ENCODE assay signal across 8 mouse cellular contexts in the genomic region with DNA sequence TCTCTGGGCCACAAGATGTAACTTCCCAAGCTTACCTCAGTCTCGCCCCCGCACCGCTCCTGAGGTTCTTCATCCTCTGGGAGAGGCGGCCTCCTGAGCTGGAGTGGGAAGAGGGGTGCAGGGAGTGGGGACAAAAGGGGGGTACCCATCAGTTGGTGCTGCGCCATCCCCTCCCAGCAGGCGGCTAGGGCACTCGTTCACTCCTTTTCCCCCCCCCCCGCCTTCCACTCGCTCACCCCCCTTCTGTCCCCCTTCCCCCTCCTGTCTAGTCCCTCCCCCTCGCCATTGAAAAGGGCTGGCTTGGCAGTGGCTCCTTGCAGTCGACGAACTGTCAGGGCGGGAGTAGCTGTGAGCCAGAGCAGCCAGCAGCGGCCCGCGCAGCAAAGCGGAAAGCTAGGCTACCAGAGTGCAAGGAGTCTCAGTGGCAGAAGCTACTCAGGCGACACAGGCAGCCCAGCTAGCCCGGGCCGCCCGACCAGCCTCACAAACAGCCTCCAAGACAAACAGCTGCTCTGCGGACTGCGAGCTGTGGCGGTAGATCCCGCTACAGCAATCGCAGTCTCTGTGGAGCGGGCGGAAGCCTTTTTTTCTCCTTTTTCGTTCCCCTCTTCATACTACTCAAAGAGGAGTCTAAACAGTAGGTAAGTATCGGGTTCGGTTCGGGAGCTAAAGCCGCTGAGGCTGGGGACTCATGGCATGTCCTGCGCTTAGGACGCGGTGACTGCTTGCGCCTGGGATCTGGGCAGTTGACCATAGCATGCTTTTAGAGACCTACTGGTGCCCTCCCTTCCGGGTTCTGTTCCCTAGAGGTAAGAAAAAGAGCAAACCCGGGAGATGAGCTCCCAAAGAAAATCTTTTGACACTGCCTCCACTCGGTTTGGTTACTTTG. TPM values are rescaled to one million over a fixed set of nuclear protein-coding genes. Genes with fewer than 3 reads are reported as not detected.
DNase-seq lines count a peak whose midpoint lies in the region; ATAC-seq and TF ChIP-seq lines count a peak whose summit lies in the region.

A gene (plus strand): TSS at position 249 of the 889 bp plus-strand sequence.

- H3K36me3 ChIP-seq in forebrain, postnatal 0 days (ENCODE audit: insufficient read depth): no peaks in the 10 kb centered on the region
- H3K36me3 ChIP-seq in limb, embryonic 15.5 days: no peaks in the 10 kb centered on the region

- H3K9ac ChIP-seq in forebrain, postnatal 0 days: peak within 1 kb of the TSS; percentile 41; the same call in 1 of the 2 replicates
- peak within 1 kb of the TSS; percentile 20; the same call in 1 of the 2 replicates for H3K9ac ChIP-seq in limb, embryonic 15.5 days

- H3K27ac ChIP-seq in gastrocnemius, adult 2 months: no peak within 1 kb of the TSS
- no peak within 1 kb of the TSS for H3K27ac ChIP-seq in cerebellum, adult 2 months (ENCODE audit: insufficient read depth, low read length)
- H3K27ac ChIP-seq in forebrain, postnatal 0 days (ENCODE audit: low read depth, low read length): no peak within 1 kb of the TSS
- peak within 1 kb of the TSS; percentile 71 for H3K27ac ChIP-seq in limb, embryonic 15.5 days

- no peaks in the 10 kb centered on the region for H3K9me3 ChIP-seq in forebrain, postnatal 0 days (ENCODE audit: low read length)
- no peaks in the 10 kb centered on the region for H3K9me3 ChIP-seq in limb, embryonic 15.5 days

- peak; percentile 86 for ATAC-seq in forebrain, postnatal 0 days
- ATAC-seq in limb, embryonic 15.5 days (ENCODE audit: insufficient number of reproducible peaks, low FRiP score, low TSS enrichment, low read depth): peak; percentile 79
- no peak for ATAC-seq in inflammation-experienced regulatory T-cells, adult 6 months

- WGBS in cerebellum, adult 2 months: 3% methylated on average over 35 of the region's 40 CpGs
- 19% methylated on average over 37 of the region's 40 CpGs for whole genome bisulfite sequencing in forebrain, postnatal 0 days
- WGBS in limb, embryonic 15.5 days: 12% methylated on average over 34 of the region's 40 CpGs

- TF ChIP-seq POLR2A in cerebellum, adult 2 months (IDR thresholded peaks at IDR 0.05; ENCODE audit: borderline replicate concordance, insufficient read depth, low read length): no peak

- peak within 1 kb of the TSS; percentile 73 for H3K4me3 ChIP-seq in gastrocnemius, adult 2 months
- peak within 1 kb of the TSS; percentile 76 for H3K4me3 ChIP-seq in cerebellum, adult 2 months (replicated peaks; ENCODE audit: insufficient read depth, low read depth, low read length)
- peak within 1 kb of the TSS; percentile 46 for H3K4me3 ChIP-seq in forebrain, postnatal 0 days (ENCODE audit: low read depth, low read length)
- peak within 1 kb of the TSS; percentile 49 for H3K4me3 ChIP-seq in limb, embryonic 15.5 days

- H3K4me1 ChIP-seq in cerebellum, adult 2 months (ENCODE audit: control insufficient read depth, insufficient read depth, low read length): no peaks in the 10 kb centered on the region
- no peaks in the 10 kb centered on the region for H3K4me1 ChIP-seq in forebrain, postnatal 0 days (ENCODE audit: insufficient read depth)
- no peaks in the 10 kb centered on the region for H3K4me1 ChIP-seq in limb, embryonic 15.5 days

- TF ChIP-seq CTCF in gastrocnemius, adult 2 months (IDR thresholded peaks at IDR 0.05): no peak
- no peak for TF ChIP-seq CTCF in cerebellum, adult 2 months (IDR thresholded peaks at IDR 0.05; ENCODE audit: borderline replicate concordance, insufficient read depth, low read depth, low read length)
- TF ChIP-seq CTCF in forebrain, postnatal 0 days (IDR thresholded peaks at IDR 0.05; ENCODE audit: low read depth): peak; percentile 16; the same call in 1 of the 2 replicates

- intact Hi-C loops in gastrocnemius, adult 2 months (cut with DNase I): no loop called here

- H3K27me3 ChIP-seq in cerebellum, adult 2 months (ENCODE audit: control insufficient read depth, insufficient read depth, low read length): no peaks in the 10 kb centered on the region
- H3K27me3 ChIP-seq in forebrain, postnatal 0 days (ENCODE audit: insufficient read depth, low read length): no peaks in the 10 kb centered on the region
- no peaks in the 10 kb centered on the region for H3K27me3 ChIP-seq in limb, embryonic 15.5 days

- DNase-seq in gastrocnemius, adult 2 months: peak; percentile 16
- no peak for DNase-seq in gastrocnemius, adult 18-20 months (ENCODE audit: low spot score)
- peak; percentile 57 for DNase-seq in cerebellum, adult 2 months
- peak; percentile 69 for DNase-seq in forebrain, postnatal 0 days
- DNase-seq in kidney, adult 8-10 months: peak; percentile 10 to 19
- DNase-seq in retina, embryonic 14.5 days (ENCODE audit: low spot score): peak; percentile 67

- H3K4me2 ChIP-seq in forebrain, postnatal 0 days (ENCODE audit: low read depth): peak within 1 kb of the TSS; percentile 68
- peak within 1 kb of the TSS; percentile 67 for H3K4me2 ChIP-seq in limb, embryonic 15.5 days

RNA-seq across cellular contexts. Expression of the gene that starts here (rescaled TPM):
- under 1 TPM; 0.13 to 0.36 TPM for total RNA-seq in gastrocnemius, adult 2 months (2021)
- under 1 TPM; 0.19 to 0.43 TPM for total RNA-seq in gastrocnemius, adult 18-20 months (2021)
- 3.3 and 3.4 TPM in 2 replicates for polyA plus RNA-seq in cerebellum, adult 2 months (2012; rRNA removed)
- 46.0 and 66.4 TPM in 2 replicates for total RNA-seq in forebrain, postnatal 0 days (2014; rRNA removed)
- 17.9 and 31.4 TPM in 2 replicates for polyA plus RNA-seq in forebrain, postnatal 0 days (2015; fragmentation: Nextera tagmentation; extraction: Ambion mirVana)
- polyA plus RNA-seq in limb, embryonic 15.5 days (2015; fragmentation: Nextera tagmentation; extraction: Ambion mirVana): 7.9 and 11.0 TPM in 2 replicates
- polyA plus RNA-seq in inflammation-experienced regulatory T-cells, adult 6 months (2017; shearing (Covaris generic)): not detected

Comparison
In these comparisons a context has a peak if more than half of its experiments do, and no peak if none do; other contexts are left out.
1. RNA of the gene that starts here (total RNA-seq): 46.0 to 66.4 TPM in forebrain, postnatal 0 days; 0.19 to 0.43 TPM in gastrocnemius, adult 18-20 months and 0.13 to 0.36 TPM in gastrocnemius, adult 2 months; every median in the first group is over 10 times any median in the second.
2. Peak in DNase-seq and H3K4me3 ChIP-seq in gastrocnemius, adult 2 months; RNA of the gene not detected or under 1 TPM.
3. Peak in every context shown above with its lines, with median percentiles within 50 percentile points of each other: H3K4me3 ChIP-seq.